Mouse (Mus musculus): ENCODE measurements around the gene Lpar1. TPM values are rescaled to one million over a fixed set of nuclear protein-coding genes. Genes with fewer than 3 reads are reported as not detected.
"Not testable (repeated sequence)": the region's sequence is repeated elsewhere in the genome, so short reads cannot be mapped to it uniquely, and the experiment has no call there.

Gene Lpar1
- total RNA-seq, 2 experiments from 2014 or later = 15.9 to 28.0 TPM

GRCm38 (mm10) chr4:58545888-58546432 is 7.7 kb downstream of the Lpar1 start:
- peak; percentile 40 to 58 for DNase-seq

- no peak for DNase-seq
Observed at GRCm38 (mm10) chr4:58543171-58543570, 10.5 kb downstream of the Lpar1 start.

GRCm38 (mm10) chr4:58542656-58543055 is 11.0 kb downstream of the Lpar1 start:
- not testable (repeated sequence) for DNase-seq

GRCm38 (mm10) chr4:58540841-58541240 is 12.9 kb downstream of the Lpar1 start:
- no peak for DNase-seq

- DNase-seq = no peak
Observed at GRCm38 (mm10) chr4:58540385-58540784, 13.3 kb downstream of the Lpar1 start.

GRCm38 (mm10) chr4:58538696-58539095 is 15.0 kb downstream of the Lpar1 start:
- no peak for DNase-seq

- DNase-seq = no peak
Observed at GRCm38 (mm10) chr4:58535754-58536153, 17.9 kb downstream of the Lpar1 start.

GRCm38 (mm10) chr4:58534726-58535350 is 18.9 kb downstream of the Lpar1 start:
- no peak for DNase-seq

- DNase-seq = peak in 1 of 2 experiments; percentile 35
Observed at GRCm38 (mm10) chr4:58534141-58534571, 19.5 kb downstream of the Lpar1 start.

- no peak for DNase-seq
Observed at GRCm38 (mm10) chr4:58533519-58533918, 20.2 kb downstream of the Lpar1 start.

- no peak for DNase-seq
Observed at GRCm38 (mm10) chr4:58532326-58532725, 21.4 kb downstream of the Lpar1 start.

GRCm38 (mm10) chr4:58530706-58531105 is 23.0 kb downstream of the Lpar1 start:
- no peak for DNase-seq

- DNase-seq = no peak
Observed at GRCm38 (mm10) chr4:58530279-58530678, 23.4 kb downstream of the Lpar1 start.

- no peak for DNase-seq
Observed at GRCm38 (mm10) chr4:58527852-58528251, 25.8 kb downstream of the Lpar1 start.

GRCm38 (mm10) chr4:58521137-58521536 is 32.6 kb downstream of the Lpar1 start:
- DNase-seq = no peak

GRCm38 (mm10) chr4:58520531-58520930 is 33.2 kb downstream of the Lpar1 start:
- DNase-seq = no peak

GRCm38 (mm10) chr4:58519891-58520290 is 33.8 kb downstream of the Lpar1 start:
- DNase-seq = no peak

- DNase-seq = no peak
Observed at GRCm38 (mm10) chr4:58518215-58518988, 35.3 kb downstream of the Lpar1 start.

- DNase-seq = no peak
Observed at GRCm38 (mm10) chr4:58516810-58517209, 36.9 kb downstream of the Lpar1 start.

GRCm38 (mm10) chr4:58516221-58516620 is 37.5 kb downstream of the Lpar1 start:
- DNase-seq = no peak

GRCm38 (mm10) chr4:58511554-58511953 is 42.1 kb downstream of the Lpar1 start:
- no peak for DNase-seq

- no peak for DNase-seq
Observed at GRCm38 (mm10) chr4:58508833-58509232, 44.9 kb downstream of the Lpar1 start.

- DNase-seq = no peak
Observed at GRCm38 (mm10) chr4:58507536-58507935, 46.2 kb downstream of the Lpar1 start.

Measured in adrenal gland, postnatal 36 days (tissue).